Mouse (Mus musculus) gastrocnemius, adult 18-20 months (tissue): ENCODE measurements around the gene Pdlim5. TPM values are rescaled to one million over a fixed set of nuclear protein-coding genes. Genes with fewer than 3 reads are reported as not detected.
"Not testable (repeated sequence)": the region's sequence is repeated elsewhere in the genome, so short reads cannot be mapped to it uniquely, and the experiment has no call there.

Experiments
- DNase-seq: peaks from one replicate; pipeline ENCODE4 v3.0.0; 2021; ENCODE audit warnings: low spot score
- total RNA-seq, 2 experiments: library from RNA; stranded (reverse); gene quantifications; 2 replicates each; pipeline ENCODE4 v1.2.3; 2021

Pdlim5 gene
- total RNA-seq, 2 experiments from 2014 or later, result 496 to 567 TPM

DNA sequence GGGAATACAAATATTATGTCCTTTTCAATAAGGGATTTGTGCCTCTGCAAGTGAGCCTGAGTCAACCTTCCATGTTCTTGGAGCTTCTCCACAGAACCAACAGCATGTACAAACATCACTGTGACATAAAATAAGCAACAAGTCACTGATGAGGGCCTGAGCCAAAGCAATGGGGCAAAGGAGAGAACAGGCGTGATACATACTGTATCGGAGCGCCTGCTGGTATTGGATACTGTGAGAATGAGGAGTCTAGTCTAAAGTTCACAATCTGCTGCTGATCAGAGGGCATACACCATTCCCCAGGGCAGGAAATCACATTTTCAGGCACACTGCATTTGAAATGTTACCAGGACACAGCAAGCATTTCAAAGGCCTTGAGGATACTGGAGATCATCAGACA is 119.0 kb downstream of the Pdlim5 start:
- DNase-seq, result no peak

DNA sequence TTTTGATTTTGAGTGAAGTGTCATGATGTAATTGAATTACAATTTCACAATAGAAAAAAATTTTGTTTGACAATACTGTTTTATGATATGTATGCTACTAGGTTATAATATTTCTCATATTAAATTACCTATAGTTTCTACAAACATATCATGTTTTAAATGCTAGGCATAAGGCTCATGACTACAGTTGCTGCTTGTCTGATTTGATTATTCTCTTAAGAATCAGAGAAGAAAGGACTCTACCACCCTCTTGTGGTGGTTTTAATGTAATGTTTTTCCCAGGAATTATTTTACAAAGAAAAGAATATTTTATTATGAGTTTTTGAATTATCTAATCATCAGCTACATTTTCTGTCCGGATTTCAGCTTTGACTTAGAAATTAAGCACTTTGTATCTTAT is 120.5 kb downstream of the Pdlim5 start:
- no peak for DNase-seq

DNA sequence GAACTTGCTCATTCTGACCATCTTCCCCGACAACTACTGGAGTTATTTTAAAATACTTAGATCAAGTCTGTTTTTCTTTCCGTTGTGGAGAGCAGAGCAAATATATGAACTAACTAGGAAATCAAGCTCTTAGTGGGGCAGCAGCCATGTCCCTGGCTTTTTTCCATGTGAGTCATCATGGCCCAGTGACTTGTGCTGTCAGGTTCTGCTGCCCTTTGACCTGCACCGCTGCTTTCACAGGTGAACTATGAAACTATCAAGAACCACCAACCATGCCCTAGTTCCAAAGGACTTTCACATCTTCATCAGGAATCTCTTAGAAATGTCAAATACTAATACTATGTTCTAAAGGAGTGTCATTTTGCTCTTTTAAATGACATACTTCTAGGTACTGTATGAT is 121.0 kb downstream of the Pdlim5 start:
- no peak for DNase-seq

DNA sequence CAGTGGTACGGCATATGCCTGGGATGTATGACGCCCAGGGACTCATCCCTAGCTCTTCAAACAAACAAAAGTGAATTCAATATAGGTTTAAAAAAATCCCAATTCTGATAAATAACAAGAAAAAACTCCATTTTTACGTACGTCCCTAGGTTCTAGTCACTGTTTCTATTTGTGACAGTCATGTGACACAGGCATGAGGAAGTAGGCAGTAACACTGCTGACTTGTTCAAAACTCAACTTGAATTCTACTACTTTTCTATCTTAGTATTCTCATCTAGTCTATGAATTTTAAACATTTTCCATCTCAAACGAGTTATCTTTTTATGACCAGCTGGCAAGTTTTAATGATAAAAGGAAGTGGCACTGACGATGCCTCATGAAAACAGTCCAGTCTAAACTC is 122.2 kb downstream of the Pdlim5 start:
- DNase-seq, result no peak

DNA sequence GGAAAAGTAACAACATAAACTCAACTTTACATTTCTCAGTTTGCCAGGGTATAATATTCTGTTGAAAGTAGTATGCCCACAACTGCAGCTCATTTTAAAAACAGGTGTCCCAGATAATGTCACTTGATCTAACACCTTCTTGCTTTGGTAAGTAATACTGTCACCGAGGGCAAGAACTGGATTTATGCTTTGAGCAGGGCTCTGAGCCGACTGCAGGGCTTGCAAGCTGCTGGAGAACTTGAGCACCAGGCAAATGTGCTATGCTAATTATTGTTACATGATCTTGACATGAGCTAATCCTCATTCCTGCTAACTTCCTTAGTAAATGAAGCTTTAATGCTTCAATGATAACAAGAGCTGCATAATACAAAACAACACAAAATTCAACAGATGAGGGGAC is 139.1 kb downstream of the Pdlim5 start:
- DNase-seq, result peak; percentile 51

DNA sequence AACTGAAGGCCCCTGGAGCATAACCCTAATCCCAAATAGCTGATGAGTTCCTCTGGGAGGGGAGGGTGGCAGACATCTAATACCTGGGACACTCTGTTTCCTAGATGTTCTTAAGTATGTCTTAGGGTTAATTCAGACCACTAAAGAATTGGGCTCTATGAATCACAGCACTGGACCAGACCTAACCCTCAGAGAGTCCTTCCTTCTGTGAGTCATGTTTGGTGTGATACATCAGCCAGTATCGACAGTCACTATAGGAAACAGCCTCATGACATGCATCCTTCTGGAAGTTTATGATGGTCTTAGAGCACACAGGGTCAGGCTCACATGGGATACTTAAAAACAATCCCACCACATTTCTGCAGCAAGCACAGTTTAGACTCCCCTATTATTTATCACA is 143.4 kb downstream of the Pdlim5 start:
- no peak for DNase-seq

DNA sequence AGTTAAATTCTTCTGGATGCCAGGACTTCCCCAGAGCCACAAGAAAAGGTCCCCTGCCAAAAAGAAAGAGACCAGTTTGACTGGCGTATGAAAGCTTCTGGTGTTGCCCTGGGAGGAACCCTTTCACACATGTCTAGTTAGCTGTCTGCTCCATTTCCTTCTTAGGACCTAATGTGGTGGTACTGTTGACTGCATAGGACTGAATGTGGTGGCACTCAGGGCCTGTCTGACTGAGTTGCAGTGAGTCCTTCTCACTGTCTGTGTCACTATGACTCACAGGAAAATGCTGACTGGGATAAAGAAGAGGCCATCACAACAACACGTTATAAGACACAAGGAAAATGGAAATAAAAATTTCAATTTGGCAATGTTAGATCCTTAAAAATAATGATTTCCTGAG is 146.0 kb downstream of the Pdlim5 start:
- DNase-seq, result no peak

DNA sequence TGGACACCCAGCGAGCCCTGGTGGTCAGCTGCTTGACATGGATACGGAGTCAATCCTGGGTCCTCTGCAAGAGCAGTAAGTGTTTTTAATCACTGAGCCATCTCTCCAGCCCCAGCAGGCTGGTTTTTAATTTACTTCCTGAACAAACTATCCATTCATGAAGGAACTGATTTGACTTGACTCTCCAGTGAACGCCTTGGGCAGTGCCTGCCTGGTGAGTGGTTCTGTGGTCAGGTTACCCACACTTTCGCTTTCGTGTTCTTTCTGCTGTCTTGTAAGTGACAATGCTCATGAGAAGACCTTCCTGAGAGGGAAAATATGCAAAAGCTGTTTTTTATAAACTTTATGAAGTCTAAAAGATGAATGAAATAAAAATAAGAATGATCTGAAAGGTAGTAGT is 152.2 kb downstream of the Pdlim5 start:
- DNase-seq, result no peak

DNA sequence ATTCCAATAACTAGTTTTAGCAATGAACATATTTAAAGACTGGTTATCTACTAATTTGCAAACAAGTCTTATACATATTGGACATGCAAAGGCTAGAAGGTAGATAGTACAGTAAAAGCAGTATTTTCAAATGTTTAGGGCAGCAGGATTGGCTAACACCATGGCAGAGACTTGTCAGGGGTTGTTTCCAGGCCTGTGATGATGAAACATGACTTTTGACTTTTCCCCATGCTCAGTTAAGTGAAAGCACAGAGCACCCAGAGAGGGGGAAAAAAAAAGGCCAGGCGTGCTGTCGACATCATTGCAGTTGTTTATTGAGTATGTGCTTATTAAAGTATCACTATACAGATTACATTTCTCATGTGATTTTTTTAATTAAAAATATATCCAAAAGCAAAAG is 156.2 kb downstream of the Pdlim5 start:
- DNase-seq, result no peak

DNA sequence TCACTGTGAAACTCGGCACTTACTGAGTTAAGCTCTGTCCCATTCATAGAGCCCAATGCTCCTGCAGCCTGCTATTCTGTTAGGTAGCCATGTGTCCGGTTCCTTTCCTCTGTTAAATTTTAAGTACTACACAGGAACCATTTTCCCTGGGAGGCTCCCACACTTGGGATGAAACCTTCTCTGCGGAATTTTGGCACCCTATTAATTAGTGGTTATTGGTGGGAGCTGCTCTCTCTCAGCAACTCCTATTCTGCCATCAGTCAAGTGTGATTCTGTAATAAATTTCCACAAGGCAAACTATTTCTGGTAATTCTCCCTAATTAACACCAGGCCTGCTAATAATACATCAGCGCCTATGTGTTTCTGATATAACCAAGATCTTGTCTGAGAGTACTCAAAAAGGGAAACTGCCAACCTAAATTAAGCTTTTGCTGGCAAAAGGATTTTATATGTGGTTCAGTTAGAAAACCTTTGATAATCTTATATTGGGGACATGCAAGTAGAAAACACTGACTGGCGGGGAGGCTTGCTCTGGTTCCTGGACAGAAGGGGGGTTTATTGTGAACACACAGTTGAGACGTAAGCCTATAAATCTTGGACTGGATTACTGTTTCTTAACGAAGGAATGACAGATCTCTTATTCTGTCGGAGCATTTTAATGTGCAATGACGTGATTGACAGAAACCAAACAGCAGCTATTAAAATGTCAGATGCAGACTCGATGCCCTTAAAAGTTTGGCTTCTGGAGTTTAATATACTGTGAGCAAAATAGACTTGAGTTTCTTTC is 157.0 kb downstream of the Pdlim5 start:
- no peak for DNase-seq

DNA sequence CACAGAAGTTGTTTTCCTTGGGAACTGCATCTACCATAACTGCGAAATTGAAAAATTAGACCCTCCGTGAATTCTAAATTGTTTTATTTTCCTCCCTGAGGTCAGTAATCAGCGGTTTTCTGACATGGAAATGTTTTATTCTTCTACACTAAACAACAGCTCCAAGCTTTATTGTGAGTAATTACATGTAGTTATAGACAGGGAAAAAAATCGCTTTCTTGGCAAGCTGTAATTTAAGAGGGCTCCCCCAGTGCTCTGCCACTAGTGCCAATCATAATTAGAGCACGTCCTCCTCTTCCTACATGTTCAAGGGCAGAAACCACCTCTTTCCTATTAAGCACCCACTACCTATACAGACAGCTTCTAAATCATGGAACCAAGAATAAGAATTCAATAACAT is 157.9 kb downstream of the Pdlim5 start:
- DNase-seq, result no peak

DNA sequence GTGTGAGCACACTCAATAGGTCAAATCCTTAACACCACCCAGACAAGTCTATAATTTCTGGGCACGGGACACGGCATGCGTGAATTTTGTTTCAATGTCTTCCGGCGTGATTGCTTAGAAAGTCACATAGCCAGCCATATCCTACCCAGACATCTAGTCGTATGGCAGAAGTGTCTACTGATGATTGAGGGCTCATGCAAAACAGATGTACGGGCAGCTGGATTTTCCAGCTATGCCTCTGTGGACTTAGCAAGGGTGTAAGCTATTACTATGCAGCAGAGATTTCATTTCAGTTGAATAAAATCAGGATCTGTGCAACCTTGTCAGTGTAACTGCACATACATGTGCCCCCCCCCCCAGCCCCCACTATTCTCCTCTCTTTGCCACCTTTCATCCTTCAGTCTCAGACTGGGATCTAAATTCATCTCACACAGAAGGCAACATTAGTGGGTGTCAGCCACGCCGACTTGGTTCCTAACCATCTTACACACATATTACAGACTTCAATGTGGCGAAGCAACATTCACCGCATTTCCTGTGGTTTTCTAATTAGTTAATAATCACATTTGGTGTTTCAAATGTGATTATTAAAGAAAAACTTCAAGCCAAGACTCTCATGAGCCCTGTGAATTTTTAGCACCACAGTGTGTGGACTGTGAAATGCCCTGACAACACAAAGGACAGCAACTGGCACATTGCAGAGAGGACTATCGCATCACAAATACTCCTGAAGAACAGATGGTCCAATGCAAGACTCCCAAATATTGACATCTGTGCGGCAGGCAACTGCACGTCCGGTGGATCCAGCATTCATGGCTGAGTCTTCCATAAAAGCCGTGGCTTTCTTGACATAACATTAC is 161.7 kb downstream of the Pdlim5 start:
- no peak for DNase-seq

DNA sequence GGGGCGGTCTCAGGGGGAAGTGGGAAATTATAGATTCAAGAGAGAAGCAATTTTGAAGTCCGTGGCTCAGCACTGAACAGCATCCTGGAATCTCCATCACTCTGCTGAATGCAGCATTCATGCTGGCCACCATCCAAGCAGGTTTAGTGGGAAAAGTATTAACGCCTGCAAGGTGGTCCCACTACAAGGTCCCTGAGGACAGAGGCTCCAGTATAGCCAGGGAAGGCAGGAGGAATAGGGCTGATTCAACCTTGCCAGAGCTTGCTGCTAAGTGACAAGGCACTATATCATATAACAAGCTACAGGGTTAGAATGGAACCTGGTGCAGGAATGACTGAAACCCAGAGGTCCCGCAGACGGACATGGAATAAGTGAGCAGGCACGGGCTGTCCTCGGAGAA is 166.8 kb downstream of the Pdlim5 start:
- DNase-seq, result no peak

DNA sequence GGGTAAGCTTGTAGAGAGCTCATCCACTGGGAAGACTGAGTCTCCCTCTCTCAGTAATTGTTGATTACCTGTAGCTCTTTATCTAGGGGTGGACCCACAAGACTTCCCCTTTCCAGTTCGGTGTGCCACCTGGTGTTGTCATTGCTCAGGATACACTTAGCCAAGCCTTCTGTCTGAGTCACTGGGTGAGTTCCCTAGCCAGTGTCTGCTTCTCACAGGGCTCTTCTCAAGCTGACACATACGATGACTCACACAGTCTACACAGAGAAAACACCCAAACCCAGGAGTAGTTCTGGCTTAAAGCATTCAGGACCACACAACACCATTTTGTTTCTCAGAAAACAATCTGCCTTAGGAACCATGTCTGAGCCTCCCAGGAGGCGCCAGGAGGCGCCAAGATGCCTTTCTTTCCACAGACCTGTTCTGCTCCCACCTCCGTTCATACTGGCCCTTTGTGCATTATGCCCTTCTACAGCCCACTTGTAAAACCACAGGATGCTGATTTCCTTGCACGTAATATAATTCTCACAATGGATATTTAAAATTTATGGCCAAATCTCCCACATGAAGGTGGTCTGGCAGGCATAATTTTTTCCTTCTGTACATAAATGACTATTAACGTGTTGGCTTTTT is 172.9 kb downstream of the Pdlim5 start:
- no peak for DNase-seq

DNA sequence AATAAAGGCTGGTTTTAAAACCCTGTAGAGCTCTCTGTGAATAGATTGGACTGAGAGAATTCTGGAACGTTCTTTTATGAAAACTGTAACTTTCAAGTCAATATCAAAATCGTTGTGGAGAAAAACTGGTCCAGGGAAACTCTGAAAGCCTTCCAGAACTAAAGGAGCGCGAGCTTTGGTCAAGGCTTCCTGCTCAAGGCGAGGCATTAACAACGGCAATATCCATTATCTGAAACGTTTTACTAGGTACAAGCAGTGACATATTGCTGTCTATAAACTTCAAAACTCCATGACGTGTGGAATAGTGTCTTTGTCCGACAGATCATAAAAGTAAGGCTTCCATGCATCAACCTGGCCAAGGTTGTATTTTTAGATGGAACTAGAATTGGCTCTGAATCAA is 175.6 kb downstream of the Pdlim5 start:
- DNase-seq, result no peak

DNA sequence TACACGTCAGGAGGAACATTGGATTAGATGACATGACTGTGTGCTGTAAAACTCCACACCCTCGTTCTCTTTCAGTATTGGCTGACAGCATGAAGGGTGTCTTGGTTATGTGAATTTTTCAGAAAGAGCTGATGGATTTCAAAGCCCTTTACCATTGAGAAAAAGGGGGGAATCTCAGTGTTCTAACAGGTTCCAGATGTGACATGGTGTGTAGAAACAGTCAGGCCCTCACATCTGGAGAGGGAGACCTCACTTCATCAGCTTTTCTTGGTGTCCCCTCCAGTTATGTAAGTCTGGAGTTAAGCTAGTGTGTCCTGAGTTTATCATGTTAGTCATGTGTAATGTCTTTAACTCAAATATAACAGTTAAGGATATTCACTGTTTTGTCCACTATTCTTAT is 182.7 kb downstream of the Pdlim5 start:
- no peak for DNase-seq

DNA sequence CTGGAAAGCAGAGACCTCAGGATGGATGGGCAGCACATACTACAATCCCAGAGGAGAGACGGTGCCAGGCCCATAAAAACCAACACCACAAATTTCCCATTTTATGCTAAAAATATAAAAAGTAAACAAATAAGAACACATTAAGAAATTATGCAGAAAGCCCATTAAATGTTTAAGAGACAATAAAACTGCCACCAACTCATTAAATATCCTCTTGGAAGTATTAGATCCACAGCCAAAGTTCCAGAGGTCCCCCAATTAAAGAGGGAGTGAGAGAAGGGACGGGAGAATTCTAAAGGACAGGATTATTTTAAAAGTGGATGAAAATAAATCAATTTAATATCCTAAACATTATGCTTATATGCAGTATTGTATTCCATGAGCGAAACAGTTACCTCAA is 183.3 kb downstream of the Pdlim5 start:
- no peak for DNase-seq

DNA sequence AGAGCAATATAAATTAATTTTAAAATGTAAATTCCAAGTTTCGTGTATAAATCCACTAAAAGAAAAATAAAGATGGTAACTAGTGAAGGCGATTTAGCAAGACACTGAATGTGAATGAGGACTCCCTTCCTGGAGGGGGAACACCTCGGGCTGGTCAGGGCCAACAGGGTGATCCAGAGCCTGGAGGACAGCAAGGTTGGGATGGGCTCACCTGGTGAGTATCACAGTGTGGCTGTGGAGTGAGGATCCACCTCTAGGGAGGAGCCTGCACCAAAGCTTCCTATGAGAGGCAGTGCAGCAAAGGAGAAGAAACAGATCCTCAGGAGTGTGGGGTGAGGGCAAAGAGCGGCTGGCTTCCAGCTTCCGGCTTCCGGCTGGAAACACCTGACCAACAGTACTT is 185.5 kb downstream of the Pdlim5 start:
- no peak for DNase-seq

DNA sequence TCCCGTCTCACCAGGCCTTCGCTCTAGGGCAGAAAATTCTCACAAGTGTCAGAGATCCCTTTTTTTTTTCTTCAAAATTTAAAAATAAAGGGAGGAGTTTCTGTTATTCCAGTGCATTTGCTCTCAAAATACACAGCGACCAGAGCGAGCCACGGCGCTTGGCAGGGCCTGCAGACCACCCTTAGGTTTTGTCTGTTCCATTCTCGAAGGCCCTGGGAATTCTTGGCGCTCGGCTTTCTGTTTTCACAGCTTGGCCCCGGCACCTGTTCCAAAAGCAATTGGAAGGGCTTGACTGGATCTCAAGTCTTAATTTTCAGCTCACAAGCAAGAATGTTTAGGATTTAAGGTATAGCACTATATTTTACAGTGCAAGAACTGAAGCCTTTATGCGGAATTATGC is 186.4 kb downstream of the Pdlim5 start:
- DNase-seq, result no peak

DNA sequence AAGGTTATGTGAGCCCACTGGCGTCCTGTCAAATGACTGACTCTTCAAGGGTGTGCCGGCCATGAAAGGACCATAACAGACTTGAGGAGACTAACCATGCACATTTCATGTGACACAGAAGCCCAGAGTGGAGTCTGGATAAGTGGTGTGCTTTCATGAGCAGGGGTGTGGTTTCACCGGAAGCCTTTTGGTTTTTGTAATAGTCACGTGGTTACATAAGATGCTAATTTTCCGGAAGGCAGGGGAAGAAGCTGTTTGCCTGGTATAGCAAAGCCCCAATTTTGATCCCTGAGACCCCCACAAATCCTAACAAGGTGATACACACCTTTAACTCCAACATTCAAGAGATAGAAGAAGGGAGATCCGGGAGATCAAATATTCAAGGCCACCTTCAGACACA is 188.0 kb downstream of the Pdlim5 start:
- no peak for DNase-seq

DNA sequence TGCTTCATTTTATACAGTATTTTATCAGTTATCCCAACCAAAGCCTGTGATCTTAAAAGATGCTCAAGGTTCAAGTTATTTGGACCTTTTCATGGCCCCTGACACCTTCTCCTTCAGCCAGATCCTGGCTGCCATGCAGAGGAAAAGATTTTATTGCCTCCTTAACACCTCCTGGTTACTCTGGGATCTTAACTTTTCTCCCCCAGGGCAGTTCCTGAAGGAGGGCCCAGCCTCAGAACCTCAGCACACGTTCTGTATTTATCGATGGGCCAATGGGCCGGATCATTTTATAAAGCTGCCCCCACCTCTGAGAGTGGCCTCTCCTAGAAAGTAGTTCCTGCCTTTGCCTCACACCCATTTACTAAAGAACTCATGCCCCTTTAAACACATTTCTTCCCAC is 189.2 kb downstream of the Pdlim5 start:
- no peak for DNase-seq

DNA sequence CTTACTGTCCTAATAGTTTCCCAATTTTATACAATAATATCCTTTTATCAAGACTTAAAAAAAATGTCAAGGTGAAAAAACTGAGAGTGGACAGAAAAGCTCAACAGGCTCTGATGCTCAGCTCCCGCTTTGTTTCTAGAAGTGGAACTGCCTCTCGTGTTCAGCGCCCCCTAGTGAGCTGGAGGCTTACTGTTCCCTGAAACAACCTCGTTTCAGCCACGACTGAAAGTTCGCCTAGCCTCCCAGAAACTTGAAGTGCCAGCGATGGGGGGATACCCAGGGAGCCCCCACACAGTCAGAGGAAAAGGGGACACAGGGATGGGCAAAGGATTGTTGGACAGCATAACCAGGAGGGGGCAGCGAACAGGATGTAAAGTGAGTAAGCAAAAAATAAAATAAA is 199.4 kb downstream of the Pdlim5 start:
- no peak for DNase-seq

DNA sequence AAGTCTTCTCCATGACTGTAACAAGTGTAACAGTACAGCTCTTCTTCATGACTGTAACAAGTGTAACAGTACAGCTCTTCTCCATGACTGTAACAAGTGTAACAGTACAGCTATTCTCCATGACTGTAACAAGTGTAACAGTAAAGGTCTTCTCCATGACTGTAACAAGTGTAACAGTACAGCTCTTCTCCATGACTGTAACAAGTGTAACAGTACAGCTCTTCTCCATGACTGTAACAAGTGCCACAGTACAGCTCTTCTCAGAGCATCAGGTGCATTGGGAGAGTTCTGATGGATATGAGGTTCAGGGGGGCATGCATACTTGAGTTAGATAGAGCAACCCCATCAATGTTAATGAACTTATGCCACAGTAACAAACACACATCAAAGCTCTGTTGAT is 203.9 kb downstream of the Pdlim5 start:
- DNase-seq, result not testable (repeated sequence)
